Mouse (Mus musculus) embryonic fibroblast, embryonic 13.5 days (primary cell): ENCODE results near the gene Tmem262.

Experiments
- CTCF ChIP-seq: IDR thresholded peaks from 2 replicates; pipeline ENCODE4 v1.5.1; 2011; ENCODE audit warnings: mild to moderate bottlenecking, control low read depth, low read length, moderate library complexity, borderline replicate concordance; ENCODE audit not compliant: insufficient read depth
- POLR2A ChIP-seq: IDR thresholded peaks from 2 replicates; pipeline ENCODE4 v1.6.1; 2011; ENCODE audit warnings: low read depth, mild to moderate bottlenecking, control low read depth, low read length, moderate library complexity

- TF ChIP-seq POLR2A (no peak), CTCF (no peak)
Observed at GRCm38 (mm10) chr19:6104476-6104875, 24.6 kb downstream of the Tmem262 start.
